Mouse (Mus musculus): ENCODE measurements at regions not wholly inside any gene's neighbourhood (a gene's known extent, or its start where the extent isn't known, plus 50 kb on each side); places are given as distances from the start of the nearest gene placed in this dataset.

- TF ChIP-seq CTCF (IDR thresholded peaks at IDR 0.05) (no peak), EP300 (IDR thresholded peaks at IDR 0.05) (no peak)
Measured at GRCm38 (mm10) chr16:26860566-26860965, 130.9 kb downstream of the Gmnc start.
